ENCODE assay signal across 7 mouse cellular contexts in genomic region chr13:52223098-52223962, GRCm38 (mm10).
DNase-seq lines count a peak whose midpoint lies in the region; ATAC-seq and TF ChIP-seq lines count a peak whose summit lies in the region.

No protein-coding gene starts in this region.

- peak; percentile 81 for DNase-seq in adipocyte (ENCODE audit: low spot score)
- DNase-seq in kidney, postnatal 0 days (ENCODE audit: low spot score) = peak; percentile 47
- DNase-seq in ovary, postnatal 14 days (ENCODE audit: low spot score) = peak; percentile 38

- no peak overlapping the region for H3K4me2 ChIP-seq in embryonic facial prominence, embryonic 13.5 days
- H3K4me2 ChIP-seq in heart, embryonic 15.5 days = no peak overlapping the region
- no peak overlapping the region for H3K4me2 ChIP-seq in kidney, postnatal 0 days (ENCODE audit: low read length)
- no peak overlapping the region for H3K4me2 ChIP-seq in lung, embryonic 16.5 days (ENCODE audit: low read depth, low read length)

- H3K36me3 ChIP-seq in E14TG2a.4 (ENCODE audit: insufficient read depth, low read length) = no peaks in the 10 kb centered on the region
- H3K36me3 ChIP-seq in embryonic facial prominence, embryonic 13.5 days = no peaks in the 10 kb centered on the region
- H3K36me3 ChIP-seq in heart, embryonic 15.5 days = no peaks in the 10 kb centered on the region
- H3K36me3 ChIP-seq in kidney, postnatal 0 days (ENCODE audit: insufficient read depth, low read length) = no peaks in the 10 kb centered on the region
- H3K36me3 ChIP-seq in lung, embryonic 16.5 days (ENCODE audit: control insufficient read depth, insufficient read depth, low read length) = no peaks in the 10 kb centered on the region

- H3K4me3 ChIP-seq in E14TG2a.4 (replicated peaks; ENCODE audit: low read length) = no peak overlapping the region; the same call in 1 of the 2 replicates
- H3K4me3 ChIP-seq in embryonic facial prominence, embryonic 13.5 days = no peak overlapping the region
- no peak overlapping the region for H3K4me3 ChIP-seq in heart, embryonic 15.5 days
- no peak overlapping the region for H3K4me3 ChIP-seq in kidney, postnatal 0 days (replicated peaks; ENCODE audit: low read depth, low read length)
- no peak overlapping the region for H3K4me3 ChIP-seq in lung, embryonic 16.5 days (ENCODE audit: low read length)

- no peak for ATAC-seq in embryonic facial prominence, embryonic 13.5 days (ENCODE audit: insufficient number of reproducible peaks, insufficient read depth, low FRiP score, low TSS enrichment, low read depth)
- ATAC-seq in heart, embryonic 15.5 days (replicated peaks; ENCODE audit: insufficient number of reproducible peaks, insufficient read depth, low FRiP score, low read depth) = peak; percentile 47
- ATAC-seq in kidney, postnatal 0 days (replicated peaks; ENCODE audit: low FRiP score, low read depth) = peak; percentile 59; the same call in 1 of the 2 replicates
- ATAC-seq in lung, embryonic 16.5 days (ENCODE audit: low read depth) = peak; percentile 67

- 42% methylated on average over 6 of the region's 6 CpGs for WGBS in embryonic facial prominence, embryonic 13.5 days
- 41% methylated on average over 6 of the region's 6 CpGs for WGBS in heart, embryonic 15.5 days
- 78% methylated on average over 6 of the region's 6 CpGs for WGBS in kidney, postnatal 0 days
- 45% methylated on average over 6 of the region's 6 CpGs for WGBS in lung, embryonic 16.5 days

- H3K4me1 ChIP-seq in E14TG2a.4 (replicated peaks; ENCODE audit: low read depth, low read length) = peaks cover 20% of the 10 kb centered on the region
- peaks cover 14% of the 10 kb centered on the region for H3K4me1 ChIP-seq in embryonic facial prominence, embryonic 13.5 days
- peaks cover 15% of the 10 kb centered on the region for H3K4me1 ChIP-seq in heart, embryonic 15.5 days (replicated peaks)
- H3K4me1 ChIP-seq in kidney, postnatal 0 days (replicated peaks; ENCODE audit: insufficient read depth, low read length) = peaks cover 5% of the 10 kb centered on the region
- peaks cover 14% of the 10 kb centered on the region for H3K4me1 ChIP-seq in lung, embryonic 16.5 days (replicated peaks; ENCODE audit: control insufficient read depth, insufficient read depth, low read length)

- H3K9ac ChIP-seq in embryonic facial prominence, embryonic 13.5 days = no peak overlapping the region
- no peak overlapping the region for H3K9ac ChIP-seq in heart, embryonic 15.5 days
- H3K9ac ChIP-seq in kidney, postnatal 0 days (ENCODE audit: low read depth, low read length) = no peak overlapping the region
- H3K9ac ChIP-seq in lung, embryonic 16.5 days (ENCODE audit: low read length) = no peak overlapping the region

- peaks cover 32% of the 10 kb centered on the region for H3K27me3 ChIP-seq in E14TG2a.4 (ENCODE audit: insufficient read depth, low read length)
- H3K27me3 ChIP-seq in embryonic facial prominence, embryonic 13.5 days = no peaks in the 10 kb centered on the region
- no peaks in the 10 kb centered on the region for H3K27me3 ChIP-seq in heart, embryonic 15.5 days
- H3K27me3 ChIP-seq in kidney, postnatal 0 days (ENCODE audit: insufficient read depth, low read length) = no peaks in the 10 kb centered on the region
- no peaks in the 10 kb centered on the region for H3K27me3 ChIP-seq in lung, embryonic 16.5 days (ENCODE audit: control insufficient read depth, insufficient read depth, low read depth, low read length)

- peak; percentile 42 for TF ChIP-seq CTCF in E14TG2a.4 (conservative IDR thresholded peaks at IDR 0.05; ENCODE audit: low read length)
- TF ChIP-seq CTCF in kidney, postnatal 0 days (IDR thresholded peaks at IDR 0.05; ENCODE audit: low read depth) = peak; percentile 86

- peaks cover 18% of the 10 kb centered on the region for H3K9me3 ChIP-seq in E14TG2a.4 (ENCODE audit: low read length)
- 0 out of 2 replicates have a peak, but pooled peaks cover 2% of the 10 kb centered on the region for H3K9me3 ChIP-seq in embryonic facial prominence, embryonic 13.5 days
- H3K9me3 ChIP-seq in heart, embryonic 15.5 days (replicated peaks) = no peaks in the 10 kb centered on the region
- H3K9me3 ChIP-seq in kidney, postnatal 0 days (replicated peaks; ENCODE audit: low read length) = no peaks in the 10 kb centered on the region
- no peaks in the 10 kb centered on the region for H3K9me3 ChIP-seq in lung, embryonic 16.5 days (ENCODE audit: control insufficient read depth, low read length)

- H3K27ac ChIP-seq in embryonic facial prominence, embryonic 13.5 days = peak overlapping the region; percentile 12; the same call in 1 of the 2 replicates
- H3K27ac ChIP-seq in heart, embryonic 15.5 days = peak overlapping the region; percentile 43; the same call in 1 of the 2 replicates
- no peak overlapping the region for H3K27ac ChIP-seq in kidney, postnatal 0 days
- peak overlapping the region; percentile 83 for H3K27ac ChIP-seq in lung, embryonic 16.5 days (ENCODE audit: low read length)
